Mouse (Mus musculus): ENCODE data around the gene Dnhd1. TPM values are rescaled to one million over a fixed set of nuclear protein-coding genes. Genes with fewer than 3 reads are reported as not detected.

Dnhd1 gene
- under 1 TPM; 0.55 to 0.57 TPM for total RNA-seq (2021)
- long read RNA-seq, experiment 1: 0 reads
- long read RNA-seq, experiment 2: 0 reads

GRCm38 (mm10) chr7:105650639-105651435 is at the start of gene Dnhd1:
TSS of gene Dnhd1 (plus strand) at chr7:105650827.
- intact Hi-C loops (cut with DNase I; ENCODE audit: low total_unique reads): loop anchor here (10.0 kb wide), 1 partner anchor 164 kb away; the partner anchor contains the start of gene Mrpl17
- DNase-seq: peak; percentile 82

- intact Hi-C loops (cut with DNase I; ENCODE audit: low total_unique reads): no loop called here
- peak; percentile 54 for DNase-seq
Observed at GRCm38 (mm10) chr7:105602860-105603623, 47.6 kb upstream of the Dnhd1 start.

DNA sequence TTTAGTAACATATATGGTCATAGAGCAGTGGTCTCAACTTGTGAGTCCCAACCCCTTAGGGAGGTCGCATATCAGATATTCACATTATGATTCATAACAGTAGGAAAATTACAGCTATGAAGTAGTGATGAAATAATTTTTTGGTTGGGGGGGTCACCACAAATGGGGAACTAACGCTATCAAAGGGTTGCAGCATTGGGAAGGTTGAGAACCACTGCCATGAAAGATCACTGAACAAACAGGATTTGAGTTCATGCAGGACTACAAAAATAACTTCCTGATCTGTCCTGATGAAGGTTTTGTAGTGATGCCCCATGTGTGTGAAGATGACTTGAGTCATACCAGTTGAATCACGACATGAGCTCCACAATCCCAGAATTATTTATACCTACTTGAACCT is 42.2 kb upstream of the Dnhd1 start:
- no peak for DNase-seq
- intact Hi-C loops (cut with DNase I; ENCODE audit: low total_unique reads): no loop called here

DNA sequence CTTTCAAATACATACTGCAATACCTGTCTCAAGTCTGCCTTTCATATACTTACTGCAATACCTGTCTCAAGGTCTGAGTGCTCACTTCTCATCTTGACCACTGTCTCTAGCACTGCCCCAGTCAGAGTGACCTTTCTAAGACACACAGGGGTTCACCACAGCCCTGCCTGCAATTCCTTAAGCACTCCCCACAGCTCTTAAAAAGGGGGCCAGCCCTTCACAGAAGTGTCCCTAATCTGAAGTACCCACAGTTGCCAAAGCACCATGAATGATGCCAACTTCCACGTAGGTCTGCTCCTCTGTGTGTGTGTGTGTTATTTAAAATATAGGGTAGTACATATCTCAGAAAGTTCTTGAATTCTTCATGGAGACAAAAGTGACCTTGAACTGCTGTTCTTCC is 38.9 kb upstream of the Dnhd1 start:
- intact Hi-C loops (cut with DNase I; ENCODE audit: low total_unique reads): no loop called here
- no peak for DNase-seq

GRCm38 (mm10) chr7:105614400-105614799 is 36.2 kb upstream of the Dnhd1 start:
- DNase-seq: no peak
- intact Hi-C loops (cut with DNase I; ENCODE audit: low total_unique reads): no loop called here

DNA sequence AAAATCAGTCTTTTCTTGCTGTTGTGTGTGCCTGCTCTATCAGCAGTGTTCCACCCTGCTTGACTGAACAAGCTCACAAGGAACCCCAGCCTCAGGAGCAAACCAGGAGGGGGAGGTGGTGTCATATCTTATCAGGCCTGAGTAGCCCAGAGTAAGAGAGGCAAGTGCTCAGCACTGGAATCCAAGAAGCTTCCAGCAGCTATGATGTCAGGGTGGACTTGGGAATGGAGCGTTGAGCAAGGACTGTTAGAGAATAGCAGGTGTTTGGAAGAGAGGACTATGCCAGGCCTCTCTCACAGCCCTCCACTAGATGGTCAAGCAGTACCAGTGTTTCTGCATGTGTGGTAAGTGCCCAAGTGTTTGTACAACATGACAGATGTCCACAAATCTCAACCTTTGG is 34.9 kb upstream of the Dnhd1 start:
- intact Hi-C loops (cut with DNase I; ENCODE audit: low total_unique reads): no loop called here
- no peak for DNase-seq

GRCm38 (mm10) chr7:105616561-105616960 is 34.1 kb upstream of the Dnhd1 start:
- no peak for DNase-seq
- intact Hi-C loops (cut with DNase I; ENCODE audit: low total_unique reads): no loop called here

DNA sequence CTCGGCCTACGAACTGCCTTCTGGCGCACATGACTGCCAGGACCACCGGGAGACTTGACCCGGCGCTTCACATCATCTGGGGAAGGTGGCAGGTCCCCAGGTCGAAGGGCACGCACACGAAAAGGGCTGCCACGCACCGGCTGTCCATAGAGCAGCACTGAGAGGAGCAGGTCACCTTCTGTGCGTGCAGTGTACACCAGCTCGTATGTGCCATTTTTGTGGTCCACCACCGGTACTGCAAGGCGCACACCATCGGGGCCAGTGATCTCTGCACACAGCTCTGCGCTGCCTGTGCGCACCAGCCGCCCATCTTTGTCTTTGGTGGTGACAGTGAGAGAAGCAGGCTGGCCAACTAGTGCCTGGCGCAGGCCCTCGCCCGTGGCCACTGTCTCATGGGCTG is 32.8 kb upstream of the Dnhd1 start:
- intact Hi-C loops (cut with DNase I; ENCODE audit: low total_unique reads): no loop called here

DNA sequence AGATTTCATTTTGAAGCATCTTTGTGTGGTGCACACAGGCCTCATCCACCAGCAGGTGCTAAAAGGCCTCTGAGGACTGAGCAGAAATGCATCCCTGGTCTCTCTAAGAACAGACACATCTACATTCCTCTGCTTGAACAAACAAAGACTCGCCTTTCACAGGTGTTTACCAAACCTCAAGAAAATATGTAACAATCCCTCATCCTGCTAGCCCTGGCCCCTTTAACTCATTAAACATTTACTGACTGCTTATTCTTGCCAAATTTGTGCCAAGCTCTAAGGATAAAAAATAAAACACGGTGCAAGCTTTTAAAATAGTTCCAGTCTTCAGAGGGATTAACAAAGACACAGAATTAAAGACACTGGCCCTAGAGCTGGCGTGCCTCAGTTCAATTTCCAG is 30.9 kb upstream of the Dnhd1 start:
- intact Hi-C loops (cut with DNase I; ENCODE audit: low total_unique reads): no loop called here
- no peak for DNase-seq

More for the DNA sequence above, 32.8 kb upstream of the Dnhd1 start:
- no peak for DNase-seq

DNA sequence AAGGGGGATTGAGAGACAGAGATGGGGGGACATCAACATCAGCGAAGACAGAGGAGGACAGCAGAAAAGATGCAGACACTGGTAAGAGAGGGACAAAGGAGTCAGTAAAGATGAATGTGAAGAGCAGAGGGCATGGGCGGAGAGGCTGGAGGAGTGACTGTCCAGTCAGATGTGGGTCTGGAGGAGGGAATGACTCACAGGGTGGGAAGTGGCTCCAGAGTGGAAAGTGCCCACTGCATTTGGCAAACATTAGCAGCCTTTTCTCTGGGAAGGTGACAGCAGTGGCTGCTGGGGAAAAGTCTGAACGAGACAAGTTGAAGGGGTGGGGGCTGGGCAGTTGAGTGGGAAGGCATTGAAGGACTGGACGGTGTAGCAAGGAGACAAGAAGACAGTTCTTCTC is 29.6 kb upstream of the Dnhd1 start:
- intact Hi-C loops (cut with DNase I; ENCODE audit: low total_unique reads): no loop called here
- DNase-seq: no peak

GRCm38 (mm10) chr7:105621646-105622292 is 28.9 kb upstream of the Dnhd1 start:
- intact Hi-C loops (cut with DNase I; ENCODE audit: low total_unique reads): no loop called here
- DNase-seq: no peak

- no peak for DNase-seq
- intact Hi-C loops (cut with DNase I; ENCODE audit: low total_unique reads): no loop called here
Observed at GRCm38 (mm10) chr7:105625397-105625796, 25.2 kb upstream of the Dnhd1 start.

DNA sequence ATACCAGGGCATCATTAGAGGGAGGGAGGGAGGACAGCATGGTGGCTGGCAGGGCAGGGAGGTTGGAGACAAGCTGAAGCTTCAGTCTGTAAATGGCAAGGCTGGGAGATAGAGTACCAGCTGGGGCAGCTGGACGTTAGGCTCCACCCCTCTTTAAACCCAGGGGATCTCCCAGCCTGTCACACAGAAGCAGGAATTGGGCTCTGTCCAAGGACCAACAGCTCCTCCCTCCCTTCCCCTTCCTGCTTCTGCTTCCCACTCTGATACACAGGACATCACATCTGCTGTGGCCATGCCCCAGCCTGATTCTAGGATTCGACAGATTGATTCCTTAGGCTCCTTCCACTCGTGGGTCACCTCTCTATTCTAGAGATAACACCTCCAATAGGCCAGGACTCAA is 22.0 kb upstream of the Dnhd1 start:
- intact Hi-C loops (cut with DNase I; ENCODE audit: low total_unique reads): no loop called here
- DNase-seq: peak; percentile 62

- no peak for DNase-seq
- intact Hi-C loops (cut with DNase I; ENCODE audit: low total_unique reads): loop anchor here (10.0 kb wide), 1 partner anchor 112 kb away; the partner anchor contains the start of gene Taf10
Observed at GRCm38 (mm10) chr7:105632551-105632972, 18.1 kb upstream of the Dnhd1 start.

- DNase-seq: peak; percentile 94
- intact Hi-C loops (cut with DNase I; ENCODE audit: low total_unique reads): loop anchor here (10.0 kb wide), 1 partner anchor 112 kb away; the partner anchor contains the start of gene Taf10
Observed at GRCm38 (mm10) chr7:105633127-105633800, 17.4 kb upstream of the Dnhd1 start, which contains the start of gene Trim3. TSS of gene Trim3 (minus strand) at chr7:105633571.

- DNase-seq: no peak
- intact Hi-C loops (cut with DNase I; ENCODE audit: low total_unique reads): loop anchor here (10.0 kb wide), 1 partner anchor 111 kb away; the partner anchor contains the start of gene Taf10
Observed at GRCm38 (mm10) chr7:105633801-105634135, 16.9 kb upstream of the Dnhd1 start.

GRCm38 (mm10) chr7:105634272-105634920 is 16.2 kb upstream of the Dnhd1 start:
- intact Hi-C loops (cut with DNase I; ENCODE audit: low total_unique reads): loop anchor here (10.0 kb wide), 1 partner anchor 110 kb away; the partner anchor contains the start of gene Taf10

GRCm38 (mm10) chr7:105635726-105636125 is 14.9 kb upstream of the Dnhd1 start:
- DNase-seq: no peak
- intact Hi-C loops (cut with DNase I; ENCODE audit: low total_unique reads): loop anchor here (10.0 kb wide), 1 partner anchor 109 kb away; the partner anchor contains the start of gene Taf10

More at GRCm38 (mm10) chr7:105634272-105634920, 16.2 kb upstream of the Dnhd1 start:
- no peak for DNase-seq

DNA sequence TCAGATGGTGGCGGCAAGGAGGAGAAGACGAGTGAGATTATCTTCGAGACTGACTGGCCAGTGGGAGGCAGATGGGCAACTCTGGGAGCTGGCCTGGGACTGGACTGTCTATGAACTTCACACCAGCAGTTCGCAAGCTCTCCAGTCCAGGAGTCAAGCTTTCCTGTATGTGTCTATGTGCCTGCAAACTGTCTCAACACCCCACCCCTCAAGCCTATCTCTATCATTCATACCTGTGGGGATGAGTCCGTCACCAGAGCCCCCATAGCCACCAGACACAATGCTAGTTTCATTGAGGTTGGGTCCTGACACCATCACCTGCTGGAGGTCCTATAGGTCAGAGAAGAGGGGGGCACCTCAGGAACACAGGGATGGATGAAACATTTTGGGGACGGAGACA is 11.9 kb upstream of the Dnhd1 start:
- no peak for DNase-seq
- intact Hi-C loops (cut with DNase I; ENCODE audit: low total_unique reads): loop anchor here (10.0 kb wide), 1 partner anchor 106 kb away; the partner anchor contains the start of gene Taf10
